Mouse (Mus musculus): ENCODE data around the gene Psmd6. TPM values are rescaled to one million over a fixed set of nuclear protein-coding genes. Genes with fewer than 3 reads are reported as not detected.

The Psmd6 gene
- polyA plus RNA-seq, 1 experiment = 34.5 TPM

GRCm38 (mm10) chr14:14098330-14098980 is 22.3 kb downstream of the Psmd6 start:
- 33% methylated on average over 10 of the region's 10 CpGs for WGBS
- TF ChIP-seq CTCF (IDR thresholded peaks at IDR 0.05; ENCODE audit: borderline replicate concordance, control insufficient read depth, extremely low read depth, insufficient read depth, low read length, poor library complexity) (no peak; the same call in 1 of the 2 replicates), POLR2A (IDR thresholded peaks at IDR 0.05; ENCODE audit: control insufficient read depth, extremely low read depth, insufficient read depth, low read length, poor library complexity) (no peak)
- peak; percentile 87 for DNase-seq
- H3K27ac ChIP-seq (ENCODE audit: control insufficient read depth, insufficient read depth, low read length) = no peak overlapping the region
- H3K27me3 ChIP-seq (ENCODE audit: control insufficient read depth, insufficient read depth, low read length) = no peaks in the 10 kb centered on the region
- 0 out of 2 replicates have a peak, but pooled peaks cover 2% of the 10 kb centered on the region for H3K4me1 ChIP-seq (replicated peaks; ENCODE audit: control insufficient read depth, insufficient read depth, low read length)
- H3K4me3 ChIP-seq (ENCODE audit: control insufficient read depth, insufficient read depth, low read length) = no peak overlapping the region
- peaks cover 12% of the 10 kb centered on the region for H3K36me3 ChIP-seq (ENCODE audit: control insufficient read depth, insufficient read depth, low read length)

DNA sequence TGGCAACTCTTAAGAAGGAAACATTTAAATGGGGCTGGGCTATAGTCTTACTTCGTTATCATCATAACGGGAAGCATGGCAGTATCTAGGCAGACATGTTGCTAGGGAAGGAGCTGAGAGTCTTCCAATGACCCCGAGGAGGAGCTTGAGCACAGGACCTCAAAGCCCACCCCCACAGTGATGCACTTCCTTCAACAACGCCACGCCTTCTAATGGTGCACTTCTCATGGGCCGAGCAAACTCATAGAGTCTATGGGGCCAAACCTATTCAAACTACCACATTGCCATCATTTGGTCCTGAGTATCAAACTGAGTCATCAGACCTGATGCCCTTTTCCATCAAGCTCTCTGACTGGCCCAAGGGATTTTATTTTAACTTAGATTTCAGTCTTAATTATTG is 30.2 kb downstream of the Psmd6 start:
- Histone ChIP-seq H3K4me1 (replicated peaks; ENCODE audit: control insufficient read depth, insufficient read depth, low read length) (peaks cover 16% of the 10 kb centered on the region), H3K27me3 (ENCODE audit: control insufficient read depth, insufficient read depth, low read length) (no peaks in the 10 kb centered on the region), H3K36me3 (ENCODE audit: control insufficient read depth, insufficient read depth, low read length) (peaks cover 7% of the 10 kb centered on the region), H3K27ac (ENCODE audit: control insufficient read depth, insufficient read depth, low read length) (no peak overlapping the region), H3K4me3 (ENCODE audit: control insufficient read depth, insufficient read depth, low read length) (no peak overlapping the region)
- DNase-seq = no peak
- TF ChIP-seq CTCF (IDR thresholded peaks at IDR 0.05; ENCODE audit: borderline replicate concordance, control insufficient read depth, extremely low read depth, insufficient read depth, low read length, poor library complexity) (no peak), POLR2A (IDR thresholded peaks at IDR 0.05; ENCODE audit: control insufficient read depth, extremely low read depth, insufficient read depth, low read length, poor library complexity) (no peak)
- WGBS = 95% methylated on average over 6 of the region's 6 CpGs

DNA sequence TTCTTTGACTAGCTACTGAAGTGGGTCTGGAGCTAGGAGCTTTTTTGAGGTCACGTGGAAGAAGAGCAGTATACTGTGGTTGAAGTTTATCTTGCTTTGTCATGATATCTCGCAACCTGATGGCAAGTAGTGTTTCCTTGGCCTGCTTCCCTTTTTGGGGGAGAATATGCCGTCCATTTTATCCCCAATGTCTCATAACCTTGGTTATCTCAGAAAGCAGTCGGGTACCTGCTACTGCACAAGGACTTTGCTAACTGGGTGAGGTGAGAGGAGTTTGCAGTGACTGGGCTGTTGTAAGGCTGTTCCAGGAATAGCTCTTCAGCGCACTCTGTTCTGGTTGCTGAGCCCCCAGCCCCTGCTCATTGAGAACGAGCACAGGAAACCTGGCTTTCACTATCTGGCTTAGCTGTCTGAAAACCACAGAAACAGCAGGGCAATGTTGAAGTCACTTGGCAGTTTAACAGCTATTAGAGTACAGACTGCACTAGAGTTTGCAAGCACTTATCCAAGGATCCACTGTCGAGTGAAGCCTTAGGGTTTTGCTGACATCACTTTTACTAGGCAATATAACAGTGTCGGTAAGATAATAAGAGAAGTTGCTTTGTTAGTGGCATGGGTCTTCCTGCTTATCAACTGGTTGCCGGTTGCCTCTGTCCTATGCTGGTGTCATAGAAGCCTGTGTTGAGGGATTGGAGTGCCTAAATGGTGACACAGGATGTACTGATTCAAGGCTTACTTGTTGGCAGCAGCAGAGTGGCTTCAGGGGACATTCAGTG is 32.6 kb downstream of the Psmd6 start:
- no peak overlapping the region for H3K4me3 ChIP-seq (ENCODE audit: control insufficient read depth, insufficient read depth, low read length)
- TF ChIP-seq POLR2A (IDR thresholded peaks at IDR 0.05; ENCODE audit: control insufficient read depth, extremely low read depth, insufficient read depth, low read length, poor library complexity) (no peak), CTCF (IDR thresholded peaks at IDR 0.05; ENCODE audit: borderline replicate concordance, control insufficient read depth, extremely low read depth, insufficient read depth, low read length, poor library complexity) (no peak)
- H3K27me3 ChIP-seq (ENCODE audit: control insufficient read depth, insufficient read depth, low read length) = no peaks in the 10 kb centered on the region
- H3K27ac ChIP-seq (ENCODE audit: control insufficient read depth, insufficient read depth, low read length) = peak overlapping the region; percentile 13; the same call in 1 of the 2 replicates
- peak; percentile 21 for DNase-seq
- 8% methylated on average over 9 of the region's 9 CpGs for WGBS
- peaks cover 7% of the 10 kb centered on the region for H3K36me3 ChIP-seq (ENCODE audit: control insufficient read depth, insufficient read depth, low read length)
- H3K4me1 ChIP-seq (replicated peaks; ENCODE audit: control insufficient read depth, insufficient read depth, low read length) = peaks cover 15% of the 10 kb centered on the region

DNA sequence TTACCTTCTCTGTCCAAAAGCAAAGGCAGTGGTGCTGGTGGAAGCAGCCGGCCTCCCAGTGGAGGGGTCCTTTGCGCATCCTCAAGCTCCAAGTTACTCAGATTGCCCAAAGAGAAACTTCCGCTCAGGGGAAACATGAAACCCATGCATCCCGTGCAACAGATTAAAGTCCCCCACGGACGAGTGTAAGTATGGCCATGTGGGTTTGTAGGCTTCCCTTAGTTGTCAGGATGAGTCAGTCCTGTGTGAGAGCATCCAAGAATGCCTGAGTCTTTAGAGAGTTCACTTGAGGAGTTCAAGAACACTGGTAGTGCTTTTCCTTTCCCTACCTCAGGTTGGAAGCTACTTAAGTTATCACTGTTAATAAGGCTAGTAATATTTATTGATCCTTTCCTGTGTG is 33.4 kb downstream of the Psmd6 start:
- TF ChIP-seq CTCF (IDR thresholded peaks at IDR 0.05; ENCODE audit: borderline replicate concordance, control insufficient read depth, extremely low read depth, insufficient read depth, low read length, poor library complexity) = no peak
- no peak for TF ChIP-seq POLR2A (IDR thresholded peaks at IDR 0.05; ENCODE audit: control insufficient read depth, extremely low read depth, insufficient read depth, low read length, poor library complexity)
- DNase-seq = no peak
- WGBS = 65% methylated on average over 6 of the region's 6 CpGs
- Histone ChIP-seq H3K27ac (ENCODE audit: control insufficient read depth, insufficient read depth, low read length) (no peak overlapping the region), H3K36me3 (ENCODE audit: control insufficient read depth, insufficient read depth, low read length) (peaks cover 7% of the 10 kb centered on the region), H3K4me3 (ENCODE audit: control insufficient read depth, insufficient read depth, low read length) (no peak overlapping the region), H3K27me3 (ENCODE audit: control insufficient read depth, insufficient read depth, low read length) (no peaks in the 10 kb centered on the region), H3K4me1 (replicated peaks; ENCODE audit: control insufficient read depth, insufficient read depth, low read length) (peaks cover 15% of the 10 kb centered on the region)

DNA sequence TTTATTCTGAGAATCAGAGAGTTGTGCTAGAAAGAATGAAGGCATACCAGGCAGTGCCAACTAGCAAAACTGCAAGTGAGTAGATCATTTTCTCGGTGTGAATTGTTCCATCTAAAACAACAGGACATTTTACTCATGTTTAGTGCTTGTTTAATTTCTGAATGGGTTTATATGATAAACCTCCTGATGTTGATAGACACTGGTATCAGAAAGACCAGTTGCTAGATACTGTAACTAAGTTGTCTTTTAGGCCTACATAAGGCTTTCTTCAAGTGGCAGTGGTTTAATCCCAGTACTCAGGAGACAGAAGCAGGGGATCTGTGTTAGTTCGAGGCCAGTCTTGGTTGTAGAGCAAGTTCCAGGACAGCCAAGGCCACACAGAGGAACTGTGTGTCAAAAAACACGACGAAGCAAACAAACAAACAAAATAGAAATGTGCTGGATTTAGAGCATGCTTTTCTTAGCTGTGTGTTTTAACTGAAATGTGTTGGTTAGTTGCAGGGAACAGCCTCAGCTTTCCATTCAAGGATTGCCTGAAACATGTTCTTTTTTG is 34.0 kb downstream of the Psmd6 start:
- Histone ChIP-seq H3K27me3 (ENCODE audit: control insufficient read depth, insufficient read depth, low read length) (no peaks in the 10 kb centered on the region), H3K36me3 (ENCODE audit: control insufficient read depth, insufficient read depth, low read length) (peaks cover 7% of the 10 kb centered on the region), H3K4me3 (ENCODE audit: control insufficient read depth, insufficient read depth, low read length) (no peak overlapping the region), H3K27ac (ENCODE audit: control insufficient read depth, insufficient read depth, low read length) (no peak overlapping the region), H3K4me1 (replicated peaks; ENCODE audit: control insufficient read depth, insufficient read depth, low read length) (peaks cover 15% of the 10 kb centered on the region)
- no peak for TF ChIP-seq POLR2A (IDR thresholded peaks at IDR 0.05; ENCODE audit: control insufficient read depth, extremely low read depth, insufficient read depth, low read length, poor library complexity)
- TF ChIP-seq CTCF (IDR thresholded peaks at IDR 0.05; ENCODE audit: borderline replicate concordance, control insufficient read depth, extremely low read depth, insufficient read depth, low read length, poor library complexity) = no peak
- 88% methylated on average over 4 of the region's 4 CpGs for WGBS
- DNase-seq = no peak

DNA sequence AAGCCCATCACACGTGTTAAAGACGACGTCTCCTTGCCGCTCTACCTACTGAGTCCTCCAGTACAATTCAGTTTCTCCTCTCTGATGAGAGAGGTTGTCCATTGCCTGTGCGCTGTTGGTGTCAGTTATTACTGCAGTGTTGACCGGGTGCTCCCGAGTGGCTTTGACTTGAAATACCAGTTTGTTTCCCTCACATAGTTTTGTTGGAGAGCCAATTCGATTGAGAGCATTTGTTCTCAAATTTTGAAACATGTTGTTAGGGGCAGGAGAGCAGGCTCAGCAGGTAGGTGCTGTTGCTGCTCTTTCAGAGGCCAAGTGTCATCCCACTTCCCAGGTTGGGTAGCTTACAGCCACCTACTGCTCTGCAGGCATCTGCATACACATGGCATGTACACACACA is 37.0 kb downstream of the Psmd6 start:
- Histone ChIP-seq H3K27me3 (ENCODE audit: control insufficient read depth, insufficient read depth, low read length) (no peaks in the 10 kb centered on the region), H3K36me3 (ENCODE audit: control insufficient read depth, insufficient read depth, low read length) (no peaks in the 10 kb centered on the region), H3K27ac (ENCODE audit: control insufficient read depth, insufficient read depth, low read length) (no peak overlapping the region), H3K4me1 (replicated peaks; ENCODE audit: control insufficient read depth, insufficient read depth, low read length) (peaks cover 11% of the 10 kb centered on the region), H3K4me3 (ENCODE audit: control insufficient read depth, insufficient read depth, low read length) (no peak overlapping the region)
- no peak for DNase-seq
- TF ChIP-seq POLR2A (IDR thresholded peaks at IDR 0.05; ENCODE audit: control insufficient read depth, extremely low read depth, insufficient read depth, low read length, poor library complexity) (no peak), CTCF (IDR thresholded peaks at IDR 0.05; ENCODE audit: borderline replicate concordance, control insufficient read depth, extremely low read depth, insufficient read depth, low read length, poor library complexity) (no peak)
- 92% methylated on average over 8 of the region's 8 CpGs for WGBS

Measured in thymus, adult 2 months (tissue).